Comparison of ENCODE assay signal across 27 mouse cellular contexts in the genomic region with DNA sequence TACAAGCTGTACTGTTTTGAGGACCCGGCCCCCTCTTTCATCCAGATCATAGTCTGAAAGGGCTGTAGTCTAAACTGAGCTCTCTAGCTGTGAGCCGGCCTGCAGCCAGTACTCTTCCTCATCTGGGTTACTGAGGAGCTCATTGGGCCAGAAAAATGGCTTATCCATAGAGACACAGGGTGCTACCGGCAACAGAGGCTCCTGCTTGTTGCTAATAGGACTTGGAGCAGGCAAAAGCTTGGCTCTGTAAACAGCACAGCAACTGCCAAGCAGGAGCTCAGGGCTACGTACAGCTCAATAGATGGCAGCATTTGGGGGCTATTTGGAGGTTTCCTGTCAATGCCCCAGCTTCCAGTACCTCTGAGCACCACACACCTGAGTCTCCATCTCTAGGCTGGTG. TPM values are rescaled to one million over a fixed set of nuclear protein-coding genes. Genes with fewer than 3 reads are reported as not detected.
A peak's percentile ranks its signal among the peaks of the same experiment; 100 is the strongest.
DNase-seq lines count a peak whose midpoint lies in the region; ATAC-seq and TF ChIP-seq lines count a peak whose summit lies in the region.
"Had no signal": no experiment of that assay in that cellular context is flagged by ENCODE, and none has a peak within 500 bp of the region (broad histone marks: within the 10 kb centered on the region; RNA-seq: fewer than 3 reads in every experiment).

No protein-coding gene starts in this region.

- peak; percentile 73; the same call in 1 of the 2 replicates for ATAC-seq in hindbrain, postnatal 0 days
- no peak for ATAC-seq in hindbrain, embryonic 14.5 days (ENCODE audit: low FRiP score)
- peak; percentile 31; the same call in 1 of the 2 replicates for ATAC-seq in neural tube, embryonic 15.5 days (ENCODE audit: low FRiP score)
- ATAC-seq in frontal cortex, adult (ENCODE audit: low TSS enrichment), result no peak
- ATAC-seq: CD4-positive, CD25-positive, alpha-beta regulatory T cell, adult 4 months; forebrain, embryonic 15.5 days; liver, postnatal 0 days; Patski had no signal

- H3K4me3 ChIP-seq in hindbrain, postnatal 0 days (ENCODE audit: low read length), result no peak overlapping the region
- no peak overlapping the region for H3K4me3 ChIP-seq in hindbrain, embryonic 14.5 days (replicated peaks; ENCODE audit: low read length)
- H3K4me3 ChIP-seq in neural tube, embryonic 15.5 days (replicated peaks), result no peak overlapping the region
- H3K4me3 ChIP-seq: forebrain, embryonic 15.5 days; left cerebral cortex, adult 2 months; limb, embryonic 10.5 days; neural tube, embryonic 12.5 days had no signal

- H3K36me3 ChIP-seq in hindbrain, postnatal 0 days (ENCODE audit: insufficient read depth, low read length), result no peaks in the 10 kb centered on the region
- no peaks in the 10 kb centered on the region for H3K36me3 ChIP-seq in hindbrain, embryonic 14.5 days (replicated peaks; ENCODE audit: control insufficient read depth, insufficient read depth)
- H3K36me3 ChIP-seq in neural tube, embryonic 15.5 days, result no peaks in the 10 kb centered on the region
- H3K36me3 ChIP-seq: forebrain, embryonic 15.5 days; limb, embryonic 10.5 days; neural tube, embryonic 12.5 days had no signal

- no peaks in the 10 kb centered on the region for H3K9me3 ChIP-seq in hindbrain, postnatal 0 days (ENCODE audit: low read length)
- H3K9me3 ChIP-seq in hindbrain, embryonic 14.5 days (ENCODE audit: control insufficient read depth, low read length), result no peaks in the 10 kb centered on the region
- no peaks in the 10 kb centered on the region for H3K9me3 ChIP-seq in neural tube, embryonic 15.5 days (replicated peaks)
- H3K9me3 ChIP-seq: forebrain, embryonic 15.5 days; limb, embryonic 10.5 days; neural tube, embryonic 12.5 days had no signal

- H3K27me3 ChIP-seq in hindbrain, postnatal 0 days (ENCODE audit: insufficient read depth, low read length), result no peaks in the 10 kb centered on the region
- no peaks in the 10 kb centered on the region for H3K27me3 ChIP-seq in hindbrain, embryonic 14.5 days (ENCODE audit: control insufficient read depth, insufficient read depth, low read length)
- no peaks in the 10 kb centered on the region for H3K27me3 ChIP-seq in neural tube, embryonic 15.5 days (replicated peaks)
- H3K27me3 ChIP-seq: forebrain, embryonic 15.5 days; neural tube, embryonic 12.5 days; Patski had no signal

- H3K4me2 ChIP-seq in hindbrain, postnatal 0 days (ENCODE audit: low read depth, low read length), result no peak overlapping the region
- H3K4me2 ChIP-seq in hindbrain, embryonic 14.5 days (replicated peaks), result no peak overlapping the region
- no peak overlapping the region for H3K4me2 ChIP-seq in neural tube, embryonic 15.5 days
- H3K4me2 ChIP-seq: forebrain, embryonic 15.5 days; neural tube, embryonic 12.5 days had no signal

- 0 out of 2 replicates have a peak, but pooled peaks have one; percentile 14 for TF ChIP-seq CTCF in hindbrain, postnatal 0 days (IDR thresholded peaks at IDR 0.05; ENCODE audit: low read depth)

- DNase-seq in cerebellum, postnatal 10 days, result peak; percentile 29 to 30
- DNase-seq in cerebellum, postnatal 4 days (ENCODE audit: low spot score in 2 of 2), result no peak
- DNase-seq in hindbrain, postnatal 0 days (ENCODE audit: low spot score), result peak; percentile 58
- DNase-seq in hindbrain, embryonic 14.5 days (ENCODE audit: low spot score), result no peak
- no peak for DNase-seq in neural tube, embryonic 10.5 days (ENCODE audit: extremely low spot score, low spot score)
- DNase-seq in layer of hippocampus, postnatal 36 days, result peak; percentile 24 to 26
- DNase-seq: adrenal gland, adult 8-10 months; cerebellum, postnatal 25 days; heart, postnatal 4 days; kidney, adult 18-20 months; kidney, postnatal 10 days; liver, postnatal 0 days; lung, postnatal 10 days; right cerebral cortex, postnatal 14 days; thymus, postnatal 36 days had no signal

- no peak overlapping the region for H3K9ac ChIP-seq in hindbrain, postnatal 0 days (replicated peaks; ENCODE audit: low read length)
- H3K9ac ChIP-seq in hindbrain, embryonic 14.5 days, result no peak overlapping the region
- H3K9ac ChIP-seq in neural tube, embryonic 15.5 days (replicated peaks), result no peak overlapping the region
- H3K9ac ChIP-seq: forebrain, embryonic 15.5 days; liver, postnatal 0 days; neural tube, embryonic 12.5 days had no signal

- peaks cover 4% of the 10 kb centered on the region; the same call in 1 of the 2 replicates for H3K4me1 ChIP-seq in hindbrain, postnatal 0 days (ENCODE audit: insufficient read depth, low read length)
- no peaks in the 10 kb centered on the region for H3K4me1 ChIP-seq in hindbrain, embryonic 14.5 days (replicated peaks; ENCODE audit: control insufficient read depth, insufficient read depth, low read length)
- no peaks in the 10 kb centered on the region for H3K4me1 ChIP-seq in neural tube, embryonic 15.5 days
- H3K4me1 ChIP-seq: forebrain, embryonic 15.5 days; neural tube, embryonic 12.5 days had no signal

- WGBS in hindbrain, postnatal 0 days, result 37% methylated on average over 4 of the region's 4 CpGs
- 64% methylated on average over 4 of the region's 4 CpGs for WGBS in hindbrain, embryonic 14.5 days
- WGBS in neural tube, embryonic 15.5 days, result 66% methylated on average over 4 of the region's 4 CpGs

- no peak overlapping the region for H3K27ac ChIP-seq in hindbrain, postnatal 0 days
- no peak overlapping the region for H3K27ac ChIP-seq in hindbrain, embryonic 14.5 days
- H3K27ac ChIP-seq in neural tube, embryonic 15.5 days (replicated peaks), result no peak overlapping the region
- H3K27ac ChIP-seq: forebrain, embryonic 15.5 days; left cerebral cortex, adult 2 months; limb, embryonic 10.5 days; neural tube, embryonic 12.5 days had no signal

RNA-seq across cellular contexts. Expression of a gene that starts 43.4 kb away (rescaled TPM):
- total RNA-seq in hindbrain, postnatal 0 days (2014; rRNA removed), result 1.3 TPM in 1 of 2 replicates, not detected in the other
- not detected in 2 replicates for polyA plus RNA-seq in hindbrain, postnatal 0 days (2015; fragmentation: Nextera tagmentation; extraction: Ambion mirVana)
- 0.12 TPM in 1 of 2 replicates, not detected in the other for polyA plus RNA-seq in hindbrain, embryonic 14.5 days (2014; fragmentation: Nextera tagmentation; extraction: Ambion mirVana)
- 0.10 and 0.42 TPM in 2 replicates for polyA plus RNA-seq in neural tube, embryonic 15.5 days (2015; fragmentation: Nextera tagmentation; extraction: Ambion mirVana)
- total RNA-seq in layer of hippocampus, postnatal 36 days (2021), result not detected
- total RNA-seq: adrenal gland, adult 8-10 months; ES-E14; gastrocnemius, adult 18-20 months; heart, postnatal 4 days; left cerebral cortex, adult 2 months; liver, adult 2 months had no signal
- polyA plus RNA-seq: CD4-positive, CD25-positive, alpha-beta regulatory T cell, adult 4 months; forebrain, embryonic 15.5 days; heart, embryonic 14.5 days; liver, adult 2 months had no signal

Comparison
In these comparisons a context has a peak if more than half of its experiments do, and no peak if none do; other contexts are left out.
1. DNase-seq: peak in cerebellum, postnatal 10 days (2 of 2), hindbrain, postnatal 0 days (single experiment) and layer of hippocampus, postnatal 36 days (2 of 2); none in cerebellum, postnatal 4 days (0 of 2), hindbrain, embryonic 14.5 days (single experiment) and neural tube, embryonic 10.5 days (single experiment).
2. ATAC-seq: peak in hindbrain, postnatal 0 days (single experiment) and neural tube, embryonic 15.5 days (single experiment); none in hindbrain, embryonic 14.5 days (single experiment) and frontal cortex, adult (single experiment).